Mouse (Mus musculus) heart, embryonic 14.5 days (tissue): ENCODE measurements around the gene Casq1. TPM values are rescaled to one million over a fixed set of nuclear protein-coding genes. Genes with fewer than 3 reads are reported as not detected.

Source experiments
- ATAC-seq: fragments of 200-750 bp; cut with Nextera tagmentation; 2 replicates; pipeline ENCODE4 v1.8.0; 2017; ENCODE audit warnings: low read depth, moderate TSS enrichment; ENCODE audit not compliant: insufficient number of reproducible peaks, insufficient read depth, low FRiP score
- H3K27ac ChIP-seq, 2 experiments: fragments of 200-500 bp in 1 of 2; fragments of 300-500 bp in 1 of 2; sonication (generic) in 1 of 2; replicated peaks in 1 of 2; 2 replicates each; pipeline ENCODE4 v1.5.1; 2012 to 2014; ENCODE audit warnings: low read depth in 2 of 2, low read length in 2 of 2, control low read depth in 1 of 2, mild to moderate bottlenecking in 1 of 2, mixed read lengths in 1 of 2; ENCODE audit not compliant: control insufficient read depth in 1 of 2, insufficient read depth in 1 of 2
- H3K27me3 ChIP-seq: fragments of 300-500 bp; sonication (generic); 2 replicates; pipeline ENCODE4 v1.6.1; 2014; ENCODE audit warnings: mild to moderate bottlenecking, low read length, control low read depth; ENCODE audit not compliant: control insufficient read depth, insufficient read depth
- H3K36me3 ChIP-seq: fragments of 300-500 bp; sonication (generic); 2 replicates; pipeline ENCODE4 v1.6.1; 2014; ENCODE audit warnings: mild to moderate bottlenecking, control low read depth, low read length, mixed read lengths; ENCODE audit not compliant: control insufficient read depth, insufficient read depth
- H3K4me1 ChIP-seq, 2 experiments: fragments of 200-500 bp in 1 of 2; fragments of 300-500 bp in 1 of 2; sonication (generic) in 1 of 2; 2 replicates each; pipeline ENCODE4 v1.6.1; 2012 to 2014; ENCODE audit warnings: low read length in 2 of 2, control low read depth in 1 of 2, mixed read lengths in 1 of 2; ENCODE audit not compliant: control insufficient read depth in 2 of 2, insufficient read depth in 2 of 2
- H3K4me2 ChIP-seq: fragments of 300-500 bp; sonication (generic); 2 replicates; pipeline ENCODE4 v1.6.1; 2014; ENCODE audit warnings: mild to moderate bottlenecking, low read length
- H3K4me3 ChIP-seq, 2 experiments: fragments of 200-500 bp in 1 of 2; fragments of 300-500 bp in 1 of 2; sonication (generic) in 1 of 2; 2 replicates each; pipeline ENCODE4 v1.5.1; 2012 to 2014; ENCODE audit warnings: low read length in 2 of 2, mild to moderate bottlenecking in 2 of 2, control low read depth in 1 of 2, low read depth in 1 of 2, moderate library complexity in 1 of 2; ENCODE audit not compliant: control insufficient read depth in 1 of 2, insufficient read depth in 1 of 2
- H3K9ac ChIP-seq: fragments of 300-500 bp; sonication (generic); 2 replicates; pipeline ENCODE4 v1.6.1; 2014; ENCODE audit warnings: mild to moderate bottlenecking, low read length
- H3K9me3 ChIP-seq: fragments of 300-500 bp; sonication (generic); 2 replicates; pipeline ENCODE4 v1.6.1; 2016; ENCODE audit warnings: low read length, control low read depth; ENCODE audit not compliant: control insufficient read depth
- WGBS: fragments of 180-500 bp; shearing (Covaris S2); extraction: QIAGEN DNeasy Blood & Tissue Kit; methylation state at CpG from one replicate; pipeline ENCODE4 v1.1.7; 2014; 5-methylcytosine and 5-hydroxymethylcytosine counted together
- polyA plus RNA-seq: library from polyadenylated mRNA; unstranded; fragments of >200 nt; fragmentation: Nextera tagmentation; extraction: Ambion mirVana; gene quantifications from 2 replicates; pipeline ENCODE4 v1.2.1, GENCODE M21; 2014

The Casq1 gene
- polyA plus RNA-seq, 1 experiment from 2014 or later = 148 TPM

DNA sequence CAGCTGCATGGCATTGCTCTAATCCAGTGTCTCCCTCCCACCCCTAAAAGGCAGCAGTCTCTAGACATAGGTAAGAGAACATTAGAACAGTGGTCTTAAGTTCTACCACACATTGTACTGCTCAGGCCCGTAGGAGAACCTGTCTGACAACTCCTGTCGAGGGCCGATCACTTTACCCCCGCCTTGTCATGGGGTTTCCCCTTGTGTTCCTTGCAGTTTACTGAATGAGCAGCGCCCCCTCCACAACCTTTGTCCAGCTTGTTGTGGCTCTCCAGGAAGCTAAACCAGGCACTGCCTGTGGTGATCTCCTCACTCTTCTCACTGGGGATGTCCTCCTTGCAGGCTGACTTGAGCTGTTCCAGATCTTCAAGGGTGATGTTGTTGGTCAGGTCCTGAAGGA is 19.5 kb downstream of the Casq1 start:
- no peak for ATAC-seq
- no peak overlapping the region for H3K4me2 ChIP-seq
- peaks cover 69% of the 10 kb centered on the region for H3K36me3 ChIP-seq
- H3K4me1 ChIP-seq = peaks cover 36 to 47% of the 10 kb centered on the region in 2 experiments
- H3K27ac ChIP-seq = 0 out of 4 replicates have a peak overlapping the region, but pooled peaks of 1 of the 2 experiments have one; percentile 14
- no peak overlapping the region for H3K9ac ChIP-seq
- no peaks in the 10 kb centered on the region for H3K27me3 ChIP-seq
- WGBS = 77% methylated on average over 5 of the region's 5 CpGs
- H3K9me3 ChIP-seq = no peaks in the 10 kb centered on the region
- H3K4me3 ChIP-seq = no peak overlapping the region

GRCm38 (mm10) chr1:172198996-172199395 is 20.7 kb downstream of the Casq1 start:
- ATAC-seq = no peak
- no peaks in the 10 kb centered on the region for H3K9me3 ChIP-seq
- H3K36me3 ChIP-seq = peaks cover 79% of the 10 kb centered on the region
- peaks cover 29 to 36% of the 10 kb centered on the region in 2 experiments for H3K4me1 ChIP-seq
- H3K27me3 ChIP-seq = no peaks in the 10 kb centered on the region
- 85% methylated on average over 4 of the region's 4 CpGs for WGBS
- no peak overlapping the region for H3K27ac ChIP-seq
- no peak overlapping the region for H3K4me3 ChIP-seq
- no peak overlapping the region for H3K4me2 ChIP-seq
- no peak overlapping the region for H3K9ac ChIP-seq

DNA sequence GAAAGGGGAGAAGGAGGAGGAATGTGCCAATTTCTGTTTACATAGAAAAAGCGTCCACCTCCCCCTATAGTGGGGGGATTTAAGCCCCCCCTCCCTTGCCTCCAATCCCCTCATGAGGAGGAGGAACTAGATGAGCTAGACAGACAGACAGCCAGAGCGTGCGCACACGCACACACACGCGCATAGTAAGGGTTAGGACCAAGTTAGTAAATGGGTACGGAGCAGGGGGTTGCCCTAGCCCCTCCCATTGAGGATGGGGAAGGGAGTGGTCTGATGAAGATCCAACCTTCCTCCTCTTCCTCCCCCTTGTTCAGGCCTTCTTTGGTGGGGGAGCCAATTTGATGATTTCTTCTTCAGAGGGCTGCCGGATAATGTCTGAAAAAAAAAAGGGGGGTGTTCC is 21.4 kb downstream of the Casq1 start:
- Histone ChIP-seq H3K36me3 (peaks cover 84% of the 10 kb centered on the region), H3K9me3 (no peaks in the 10 kb centered on the region), H3K4me2 (no peak overlapping the region), H3K27me3 (no peaks in the 10 kb centered on the region), H3K4me1 (peaks cover 23 to 29% of the 10 kb centered on the region in 2 experiments), H3K27ac (no peak overlapping the region), H3K9ac (no peak overlapping the region), H3K4me3 (no peak overlapping the region)
- 85% methylated on average over 8 of the region's 8 CpGs for WGBS
- no peak for ATAC-seq

DNA sequence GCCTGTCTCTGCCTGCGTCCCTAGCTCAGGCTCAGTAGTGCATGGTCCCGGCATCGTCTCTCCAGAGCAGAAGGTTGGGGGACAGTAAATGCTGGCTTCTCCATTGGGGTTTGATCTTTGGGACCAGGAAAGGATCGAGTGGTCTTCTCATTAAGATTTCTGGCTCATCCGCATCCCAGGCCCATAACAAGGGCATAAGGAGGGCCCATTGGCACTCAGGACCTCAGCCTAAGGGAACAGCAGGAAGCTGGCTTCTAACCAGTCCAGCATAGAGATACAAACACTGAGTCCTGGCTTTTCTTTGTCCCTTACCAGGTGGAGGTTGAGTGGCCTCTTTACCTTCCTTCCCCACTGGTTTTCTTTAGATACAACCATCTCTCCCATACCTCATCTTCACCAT is 21.8 kb downstream of the Casq1 start:
- no peak overlapping the region for H3K4me2 ChIP-seq

DNA sequence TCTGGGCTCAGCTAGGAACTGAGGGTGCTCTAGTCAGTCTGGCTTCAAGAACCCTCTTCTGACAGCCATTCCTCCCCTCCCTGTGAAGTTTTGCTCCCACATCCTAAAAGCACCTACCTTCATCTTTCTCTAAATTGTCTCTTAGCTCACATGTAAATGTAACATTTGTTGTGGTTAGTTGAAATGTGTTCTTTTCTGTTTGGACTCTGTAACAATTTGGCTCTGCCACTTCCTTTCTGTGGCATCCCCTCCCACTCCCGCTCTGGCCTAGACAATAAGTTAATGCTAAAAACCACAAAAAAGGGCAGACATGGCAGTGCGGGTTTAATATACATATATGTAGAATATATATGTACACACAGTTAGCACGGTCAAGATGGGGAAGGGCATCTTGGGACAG is 22.5 kb downstream of the Casq1 start:
- H3K27ac ChIP-seq = no peak overlapping the region
- H3K4me1 ChIP-seq = peaks cover 11 to 17% of the 10 kb centered on the region in 2 experiments
- H3K9ac ChIP-seq = no peak overlapping the region
- ATAC-seq = no peak
- H3K4me3 ChIP-seq = no peak overlapping the region
- H3K4me2 ChIP-seq = no peak overlapping the region
- H3K27me3 ChIP-seq = no peaks in the 10 kb centered on the region
- H3K9me3 ChIP-seq = no peaks in the 10 kb centered on the region
- WGBS = 90% methylated on average over 3 of the region's 3 CpGs
- peaks cover 92% of the 10 kb centered on the region for H3K36me3 ChIP-seq

More for the DNA sequence above, 21.8 kb downstream of the Casq1 start:
- H3K9ac ChIP-seq = no peak overlapping the region
- 71% methylated on average over 5 of the region's 5 CpGs for WGBS
- H3K9me3 ChIP-seq = no peaks in the 10 kb centered on the region
- H3K27ac ChIP-seq = no peak overlapping the region
- H3K4me3 ChIP-seq = no peak overlapping the region
- peaks cover 85% of the 10 kb centered on the region for H3K36me3 ChIP-seq
- no peak for ATAC-seq
- peaks cover 18 to 24% of the 10 kb centered on the region in 2 experiments for H3K4me1 ChIP-seq
- no peaks in the 10 kb centered on the region for H3K27me3 ChIP-seq

GRCm38 (mm10) chr1:172194435-172194834 is 25.2 kb downstream of the Casq1 start:
- Histone ChIP-seq H3K27me3 (no peaks in the 10 kb centered on the region), H3K9ac (no peak overlapping the region), H3K36me3 (peaks cover 96% of the 10 kb centered on the region), H3K4me3 (no peak overlapping the region), H3K4me2 (no peak overlapping the region), H3K4me1 (no peaks in the 10 kb centered on the region), H3K9me3 (no peaks in the 10 kb centered on the region), H3K27ac (no peak overlapping the region)
- no peak for ATAC-seq
- WGBS = 72% methylated on average over 8 of the region's 8 CpGs

DNA sequence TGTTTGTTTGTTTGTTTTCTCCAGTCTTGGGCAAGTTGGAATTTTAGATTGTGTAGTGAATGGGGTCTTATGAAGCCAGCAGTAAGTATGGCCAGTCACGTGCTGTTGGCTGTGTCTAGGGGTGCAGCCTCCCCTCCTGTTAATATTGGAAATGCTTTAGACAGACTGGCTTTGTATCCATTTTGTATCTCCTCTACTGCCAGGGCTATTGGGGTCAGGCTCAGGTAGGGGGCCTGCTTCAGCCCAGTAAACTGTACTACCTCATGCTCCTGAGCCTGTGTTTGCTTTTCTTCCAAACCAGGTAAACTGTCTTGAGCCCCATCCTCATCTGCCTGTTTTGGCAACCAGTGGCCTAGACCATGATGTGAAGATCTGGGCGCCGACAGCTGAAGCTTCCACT is 27.5 kb downstream of the Casq1 start:
- ATAC-seq = no peak
- H3K4me2 ChIP-seq = no peak overlapping the region
- peaks cover 95% of the 10 kb centered on the region for H3K36me3 ChIP-seq
- no peak overlapping the region for H3K9ac ChIP-seq
- WGBS = 90% methylated on average over 3 of the region's 3 CpGs
- no peaks in the 10 kb centered on the region for H3K4me1 ChIP-seq
- H3K27me3 ChIP-seq = no peaks in the 10 kb centered on the region
- H3K27ac ChIP-seq = no peak overlapping the region
- no peaks in the 10 kb centered on the region for H3K9me3 ChIP-seq
- H3K4me3 ChIP-seq = no peak overlapping the region

- ATAC-seq = no peak
- WGBS = 72% methylated on average over 2 of the region's 2 CpGs
- no peaks in the 10 kb centered on the region for H3K4me1 ChIP-seq
These were observed 28.1 kb downstream of the Casq1 start for GRCm38 (mm10) chr1:172191578-172191977.

More at GRCm38 (mm10) chr1:172191578-172191977, 28.1 kb downstream of the Casq1 start:
- no peak overlapping the region for H3K4me3 ChIP-seq
- H3K27me3 ChIP-seq = no peaks in the 10 kb centered on the region
- peaks cover 95% of the 10 kb centered on the region for H3K36me3 ChIP-seq
- no peaks in the 10 kb centered on the region for H3K9me3 ChIP-seq
- no peak overlapping the region for H3K4me2 ChIP-seq
- H3K27ac ChIP-seq = no peak overlapping the region
- no peak overlapping the region for H3K9ac ChIP-seq
